Mouse (Mus musculus) hindbrain, embryonic 15.5 days (tissue): Measurements from ENCODE around the gene Gng10. TPM values are rescaled to one million over a fixed set of nuclear protein-coding genes. Genes with fewer than 3 reads are reported as not detected.
A peak's percentile ranks its signal among the peaks of the same experiment; 100 is the strongest.

Experiments used
- ATAC-seq: fragments of 200-750 bp; cut with Nextera tagmentation; 2 replicates; pipeline ENCODE4 v1.8.0; 2017; ENCODE audit warnings: low read depth, moderate number of reproducible peaks, moderate TSS enrichment; ENCODE audit not compliant: low FRiP score
- H3K27ac ChIP-seq: fragments of 300-500 bp; sonication (generic); replicated peaks from 2 replicates; pipeline ENCODE4 v1.5.1; 2015; ENCODE audit warnings: mild to moderate bottlenecking, inconsistent platforms
- H3K27me3 ChIP-seq: fragments of 300-500 bp; sonication (generic); 2 replicates; pipeline ENCODE4 v1.6.1; 2015; ENCODE audit warnings: control low read depth, inconsistent platforms
- H3K36me3 ChIP-seq: fragments of 300-500 bp; sonication (generic); 2 replicates; pipeline ENCODE4 v1.6.1; 2015; ENCODE audit warnings: control low read depth, inconsistent platforms
- H3K4me1 ChIP-seq: fragments of 300-500 bp; sonication (generic); replicated peaks from 2 replicates; pipeline ENCODE4 v1.6.1; 2015; ENCODE audit warnings: control low read depth, inconsistent platforms
- H3K4me2 ChIP-seq: fragments of 300-500 bp; sonication (generic); 2 replicates; pipeline ENCODE4 v1.6.1; 2015; ENCODE audit warnings: moderate library complexity, mild to moderate bottlenecking, inconsistent platforms
- H3K4me3 ChIP-seq: fragments of 300-500 bp; sonication (generic); 2 replicates; pipeline ENCODE4 v1.5.1; 2015; ENCODE audit warnings: mild to moderate bottlenecking, inconsistent platforms
- H3K9ac ChIP-seq: fragments of 300-500 bp; sonication (generic); 2 replicates; pipeline ENCODE4 v1.6.1; 2015; ENCODE audit warnings: inconsistent platforms
- H3K9me3 ChIP-seq: fragments of 300-500 bp; sonication (generic); 2 replicates; pipeline ENCODE4 v1.6.1; 2016; ENCODE audit warnings: control low read depth, inconsistent platforms
- WGBS: fragments of 180-500 bp; shearing (Covaris S2); methylation state at CpG from one replicate; pipeline ENCODE4 v1.1.7; 2015; 5-methylcytosine and 5-hydroxymethylcytosine counted together
- polyA plus RNA-seq: library from polyadenylated mRNA; unstranded; fragments of >200 nt; fragmentation: Nextera tagmentation; extraction: Ambion mirVana; gene quantifications from 2 replicates; pipeline ENCODE4 v1.2.1, GENCODE M21; 2015

Gng10 gene
- 167 and 182 TPM in 2 replicates for polyA plus RNA-seq

GRCm38 (mm10) chr4:59034918-59035785 is at the start of gene Gng10:
TSS of gene Gng10 (plus strand) at chr4:59035088.
- H3K9me3 ChIP-seq, result no peaks in the 10 kb centered on the region
- peak within 1 kb of the TSS; percentile 58 for H3K4me2 ChIP-seq
- peaks cover 14% of the 10 kb centered on the region for H3K36me3 ChIP-seq
- peak within 1 kb of the TSS; percentile 94 for H3K27ac ChIP-seq
- peak within 1 kb of the TSS; percentile 89 for H3K9ac ChIP-seq
- peak; percentile 91 for ATAC-seq
- H3K4me1 ChIP-seq, result peaks cover 13% of the 10 kb centered on the region
- H3K27me3 ChIP-seq, result no peaks in the 10 kb centered on the region
- peak within 1 kb of the TSS; percentile 73 for H3K4me3 ChIP-seq
- WGBS, result 17% methylated on average over 76 of the region's 76 CpGs

GRCm38 (mm10) chr4:58985157-58985648 is 49.7 kb upstream of the Gng10 start:
- Histone ChIP-seq H3K4me3 (no peak overlapping the region), H3K27ac (no peak overlapping the region), H3K4me1 (no peaks in the 10 kb centered on the region; the same call in 1 of the 2 replicates), H3K27me3 (no peaks in the 10 kb centered on the region), H3K36me3 (no peaks in the 10 kb centered on the region), H3K4me2 (no peak overlapping the region), H3K9me3 (no peaks in the 10 kb centered on the region), H3K9ac (no peak overlapping the region)
- no peak for ATAC-seq
- 23% methylated on average over 7 of the region's 7 CpGs for WGBS

- peak; percentile 64 for ATAC-seq
- Histone ChIP-seq H3K9ac (peak within 1 kb of the TSS; percentile 45), H3K4me2 (peak within 1 kb of the TSS; percentile 96), H3K27me3 (no peaks in the 10 kb centered on the region), H3K4me1 (no peaks in the 10 kb centered on the region; the same call in 1 of the 2 replicates), H3K27ac (no peak within 1 kb of the TSS), H3K36me3 (no peaks in the 10 kb centered on the region), H3K9me3 (no peaks in the 10 kb centered on the region), H3K4me3 (peak within 1 kb of the TSS; percentile 46)
- WGBS, result 1% methylated on average over 28 of the region's 28 CpGs
Measured at GRCm38 (mm10) chr4:58986540-58987190, 48.2 kb upstream of the Gng10 start, which contains the start of gene Ptgr1. TSS of gene Ptgr1 (minus strand) at chr4:58987119.

- H3K36me3 ChIP-seq, result no peaks in the 10 kb centered on the region
- H3K4me2 ChIP-seq, result no peak overlapping the region
- H3K27me3 ChIP-seq, result no peaks in the 10 kb centered on the region
Measured at GRCm38 (mm10) chr4:58989303-58989898, 45.5 kb upstream of the Gng10 start.

GRCm38 (mm10) chr4:58990609-58991434 is 44.1 kb upstream of the Gng10 start:
- Histone ChIP-seq H3K27ac (no peak overlapping the region), H3K4me2 (no peak overlapping the region), H3K9me3 (no peaks in the 10 kb centered on the region), H3K4me3 (no peak overlapping the region), H3K27me3 (no peaks in the 10 kb centered on the region), H3K4me1 (no peaks in the 10 kb centered on the region; the same call in 1 of the 2 replicates), H3K36me3 (no peaks in the 10 kb centered on the region), H3K9ac (no peak overlapping the region)
- WGBS, result 85% methylated on average over 17 of the region's 17 CpGs
- no peak for ATAC-seq

More at GRCm38 (mm10) chr4:58989303-58989898, 45.5 kb upstream of the Gng10 start:
- no peak overlapping the region for H3K9ac ChIP-seq
- H3K9me3 ChIP-seq, result no peaks in the 10 kb centered on the region
- no peak for ATAC-seq
- H3K27ac ChIP-seq, result no peak overlapping the region
- 78% methylated on average over 7 of the region's 7 CpGs for WGBS
- H3K4me3 ChIP-seq, result no peak overlapping the region
- no peaks in the 10 kb centered on the region; the same call in 1 of the 2 replicates for H3K4me1 ChIP-seq

- Histone ChIP-seq H3K4me1 (no peaks in the 10 kb centered on the region; the same call in 1 of the 2 replicates), H3K4me2 (no peak overlapping the region), H3K9me3 (no peaks in the 10 kb centered on the region), H3K27ac (no peak overlapping the region), H3K9ac (no peak overlapping the region), H3K4me3 (no peak overlapping the region), H3K36me3 (no peaks in the 10 kb centered on the region), H3K27me3 (no peaks in the 10 kb centered on the region)
- WGBS, result 81% methylated on average over 5 of the region's 5 CpGs
- no peak for ATAC-seq
Measured at GRCm38 (mm10) chr4:58992195-58992594, 42.7 kb upstream of the Gng10 start.

GRCm38 (mm10) chr4:58994762-58995161 is 40.1 kb upstream of the Gng10 start, which contains the start of gene Dnajc25:
TSS of gene Dnajc25 (plus strand) at chr4:58995062.
- no peak for ATAC-seq
- Histone ChIP-seq H3K4me3 (no peak within 1 kb of the TSS), H3K27ac (no peak within 1 kb of the TSS), H3K4me1 (no peaks in the 10 kb centered on the region), H3K9me3 (no peaks in the 10 kb centered on the region), H3K36me3 (no peaks in the 10 kb centered on the region), H3K4me2 (no peak within 1 kb of the TSS), H3K27me3 (no peaks in the 10 kb centered on the region), H3K9ac (no peak within 1 kb of the TSS)
- WGBS, result 93% methylated on average over 4 of the region's 4 CpGs

- no peak overlapping the region for H3K4me3 ChIP-seq
- no peak overlapping the region for H3K4me2 ChIP-seq
- H3K27ac ChIP-seq, result no peak overlapping the region
- no peaks in the 10 kb centered on the region for H3K27me3 ChIP-seq
- ATAC-seq, result no peak
- 82% methylated on average over 8 of the region's 8 CpGs for WGBS
- no peaks in the 10 kb centered on the region for H3K9me3 ChIP-seq
- H3K9ac ChIP-seq, result no peak overlapping the region
- H3K4me1 ChIP-seq, result no peaks in the 10 kb centered on the region
- H3K36me3 ChIP-seq, result no peaks in the 10 kb centered on the region
Measured at GRCm38 (mm10) chr4:58995251-58995693, 39.6 kb upstream of the Gng10 start.

GRCm38 (mm10) chr4:58997081-58997480 is 37.8 kb upstream of the Gng10 start:
- no peak overlapping the region for H3K4me2 ChIP-seq
- no peak overlapping the region for H3K4me3 ChIP-seq
- H3K27me3 ChIP-seq, result no peaks in the 10 kb centered on the region
- no peak overlapping the region for H3K9ac ChIP-seq
- no peaks in the 10 kb centered on the region for H3K4me1 ChIP-seq
- no peak for ATAC-seq
- no peak overlapping the region for H3K27ac ChIP-seq
- 76% methylated on average over 5 of the region's 5 CpGs for WGBS
- no peaks in the 10 kb centered on the region for H3K9me3 ChIP-seq
- H3K36me3 ChIP-seq, result no peaks in the 10 kb centered on the region

- 83% methylated on average over 1 of the region's 1 CpGs for WGBS
Measured at GRCm38 (mm10) chr4:58998688-58999087, 36.2 kb upstream of the Gng10 start.

GRCm38 (mm10) chr4:58999686-59000085 is 35.2 kb upstream of the Gng10 start:
- H3K36me3 ChIP-seq, result no peaks in the 10 kb centered on the region
- H3K4me3 ChIP-seq, result no peak overlapping the region
- no peak overlapping the region for H3K9ac ChIP-seq
- 5% methylated on average over 2 of the region's 2 CpGs for WGBS
- H3K9me3 ChIP-seq, result no peaks in the 10 kb centered on the region
- H3K27ac ChIP-seq, result no peak overlapping the region
- no peak overlapping the region for H3K4me2 ChIP-seq
- H3K4me1 ChIP-seq, result peaks cover 15% of the 10 kb centered on the region
- no peaks in the 10 kb centered on the region for H3K27me3 ChIP-seq
- no peak for ATAC-seq

More at GRCm38 (mm10) chr4:58998688-58999087, 36.2 kb upstream of the Gng10 start:
- H3K4me1 ChIP-seq, result peaks cover 5% of the 10 kb centered on the region; the same call in 1 of the 2 replicates
- no peak for ATAC-seq
- no peaks in the 10 kb centered on the region for H3K9me3 ChIP-seq
- no peaks in the 10 kb centered on the region for H3K36me3 ChIP-seq
- H3K9ac ChIP-seq, result no peak overlapping the region
- no peak overlapping the region for H3K27ac ChIP-seq
- H3K4me2 ChIP-seq, result no peak overlapping the region
- no peaks in the 10 kb centered on the region for H3K27me3 ChIP-seq
- H3K4me3 ChIP-seq, result no peak overlapping the region
